Mouse (Mus musculus): ENCODE data around the gene Igfbp7. TPM values are rescaled to one million over a fixed set of nuclear protein-coding genes. Genes with fewer than 3 reads are reported as not detected.

The Igfbp7 gene
- total RNA-seq, 4 experiments from 2014 or later = 532 to 639 (median 602) TPM

- no peak for DNase-seq
Measured at GRCm38 (mm10) chr5:77349971-77350658, 57.7 kb downstream of the Igfbp7 start.

GRCm38 (mm10) chr5:77348901-77349300 is 58.9 kb downstream of the Igfbp7 start:
- no peak for DNase-seq

GRCm38 (mm10) chr5:77340033-77340432 is 67.8 kb downstream of the Igfbp7 start:
- DNase-seq = no peak

- no peak for DNase-seq
Measured at GRCm38 (mm10) chr5:77330154-77330553, 77.7 kb downstream of the Igfbp7 start.

- no peak for DNase-seq
Measured at GRCm38 (mm10) chr5:77324936-77325335, 82.9 kb downstream of the Igfbp7 start.

- no peak for DNase-seq
Measured at GRCm38 (mm10) chr5:77314986-77315385, 92.9 kb downstream of the Igfbp7 start.

- DNase-seq = no peak
Measured at GRCm38 (mm10) chr5:77314206-77314605, 93.6 kb downstream of the Igfbp7 start.

- DNase-seq = peak; percentile 97
Measured at GRCm38 (mm10) chr5:77309924-77310772, 97.7 kb downstream of the Igfbp7 start, which contains the start of the genes Noa1 and Polr2b. TSS of gene Noa1 (minus strand) at chr5:77310084. TSS of gene Polr2b (plus strand) at chr5:77310147.

GRCm38 (mm10) chr5:77309051-77309906 is 98.6 kb downstream of the Igfbp7 start:
- peak; percentile 14 for DNase-seq

GRCm38 (mm10) chr5:77307821-77308553 is 99.9 kb downstream of the Igfbp7 start:
- DNase-seq = no peak

GRCm38 (mm10) chr5:77301296-77301903 is 106.4 kb downstream of the Igfbp7 start:
- DNase-seq = no peak

GRCm38 (mm10) chr5:77299486-77299885 is 108.4 kb downstream of the Igfbp7 start:
- no peak for DNase-seq

Other genes with a start within 250 kb of the Igfbp7 start
- not detected for gene Spink2, start 196.6 kb downstream of the Igfbp7 start, total RNA-seq (2022)
- 10 to 100 TPM; 24.0 to 31.9 (median 26.4) TPM for gene Rest, start 142.6 kb downstream of the Igfbp7 start, total RNA-seq (2022)
- 10 to 100 TPM; 25.0 to 29.8 (median 27.7) TPM for gene Noa1, start 98.0 kb downstream of the Igfbp7 start, total RNA-seq (2022)
- 100 to 1,000 TPM in 2 of 4 experiments, 10 to 100 TPM in 2; 63.5 to 111 (median 85.4) TPM for gene Polr2b, start 97.9 kb downstream of the Igfbp7 start, total RNA-seq (2022)

Data from adrenal gland, adult 8-10 months (tissue).